Mouse (Mus musculus): Measurements from ENCODE around the gene Spred2.

Spred2 gene

GRCm38 (mm10) chr11:19986871-19987755, 62.9 kb downstream of the Spred2 start:
- no peak for DNase-seq

DNA sequence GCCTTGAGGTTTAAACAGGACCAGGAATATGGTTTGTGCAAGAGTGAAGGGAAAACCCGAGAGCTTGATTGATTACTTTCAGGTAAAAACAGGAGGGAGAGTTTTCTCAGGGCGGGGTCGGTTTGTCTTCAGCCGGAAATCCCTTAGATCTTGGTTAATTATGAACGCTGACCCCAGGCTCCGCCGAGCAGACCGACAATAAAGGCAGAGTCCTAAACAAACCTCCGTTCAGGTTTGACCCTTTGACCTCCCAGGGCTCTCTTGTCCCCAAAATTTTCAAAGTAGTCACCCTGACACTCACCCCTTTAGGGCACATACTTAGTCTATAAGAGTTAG, 63.5 kb downstream of the Spred2 start:
- no peak for DNase-seq

- DNase-seq, result no peak
These were observed 64.0 kb downstream of the Spred2 start for GRCm38 (mm10) chr11:19988224-19988623.

- DNase-seq, result no peak
These were observed 64.5 kb downstream of the Spred2 start for GRCm38 (mm10) chr11:19988631-19989030.

DNA sequence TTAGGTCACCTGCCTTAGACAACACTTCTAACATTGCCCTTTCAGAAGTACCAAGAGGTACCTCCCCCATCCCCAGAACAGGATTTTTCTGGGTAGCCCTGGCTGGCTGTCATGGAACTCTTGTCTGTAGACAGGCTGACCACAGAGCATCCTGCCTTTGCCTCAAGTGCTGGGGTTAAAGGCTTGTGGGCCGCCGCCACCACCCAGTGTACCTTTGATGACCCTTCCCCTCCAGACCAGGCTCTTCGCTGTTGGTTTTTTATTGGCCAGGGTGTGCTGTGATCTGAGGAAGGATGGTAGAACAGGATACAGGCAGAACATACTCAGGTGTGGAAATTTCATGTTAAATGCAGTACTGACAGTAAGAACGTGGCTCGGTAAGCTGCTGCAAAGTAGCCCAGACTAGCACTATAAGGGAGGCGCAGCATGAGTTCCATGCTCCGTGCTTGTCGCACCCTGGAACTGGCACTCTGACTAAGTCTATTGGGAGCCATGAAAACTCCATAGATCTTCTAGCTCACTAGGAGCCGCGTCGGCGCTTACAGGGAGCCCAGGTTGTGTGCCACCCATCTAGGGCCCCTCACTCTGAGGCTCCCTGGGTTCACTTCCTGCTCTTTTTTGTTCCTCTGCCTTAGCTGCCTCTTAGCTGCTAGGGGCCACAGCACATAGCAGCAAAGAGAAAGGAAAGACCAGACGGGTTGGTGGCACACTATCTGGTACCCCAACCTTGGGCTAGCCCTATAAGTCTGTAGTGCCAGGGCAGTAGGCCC, 65.2 kb downstream of the Spred2 start:
- DNase-seq, result no peak

GRCm38 (mm10) chr11:19990731-19991130, 66.6 kb downstream of the Spred2 start:
- no peak for DNase-seq

DNA sequence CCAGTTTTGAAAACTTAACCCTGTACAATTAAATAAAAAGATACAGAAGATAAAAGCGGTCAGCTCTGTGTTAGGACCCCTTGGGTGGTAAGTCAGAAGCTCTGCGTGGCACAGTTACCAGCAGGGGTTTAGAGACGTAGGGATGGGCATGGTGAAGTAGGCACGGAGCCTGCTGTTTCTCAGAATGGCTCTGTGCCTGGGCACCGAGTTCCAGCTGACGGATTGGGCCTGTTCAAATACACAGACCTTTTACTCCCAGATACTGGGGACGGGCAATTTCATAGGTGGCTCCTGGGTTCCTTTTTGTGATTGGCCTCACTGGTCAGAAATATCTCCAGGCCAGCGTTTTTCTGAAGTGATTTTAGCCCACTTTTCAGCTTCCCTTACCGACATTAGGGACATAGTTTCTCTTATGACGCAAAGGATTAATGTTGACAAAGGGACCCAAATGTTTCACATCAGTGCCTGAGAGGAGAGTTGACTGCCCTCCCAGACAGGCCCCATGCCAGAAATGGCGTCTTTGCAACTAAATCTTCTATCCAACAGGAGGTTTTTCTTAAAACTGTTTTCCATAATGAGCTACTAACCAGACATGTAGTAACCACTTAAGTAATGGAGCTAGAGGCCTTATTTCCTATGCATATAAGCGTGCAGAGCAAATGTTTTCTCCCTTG, 67.3 kb downstream of the Spred2 start:
- DNase-seq, result peak; percentile 28

DNA sequence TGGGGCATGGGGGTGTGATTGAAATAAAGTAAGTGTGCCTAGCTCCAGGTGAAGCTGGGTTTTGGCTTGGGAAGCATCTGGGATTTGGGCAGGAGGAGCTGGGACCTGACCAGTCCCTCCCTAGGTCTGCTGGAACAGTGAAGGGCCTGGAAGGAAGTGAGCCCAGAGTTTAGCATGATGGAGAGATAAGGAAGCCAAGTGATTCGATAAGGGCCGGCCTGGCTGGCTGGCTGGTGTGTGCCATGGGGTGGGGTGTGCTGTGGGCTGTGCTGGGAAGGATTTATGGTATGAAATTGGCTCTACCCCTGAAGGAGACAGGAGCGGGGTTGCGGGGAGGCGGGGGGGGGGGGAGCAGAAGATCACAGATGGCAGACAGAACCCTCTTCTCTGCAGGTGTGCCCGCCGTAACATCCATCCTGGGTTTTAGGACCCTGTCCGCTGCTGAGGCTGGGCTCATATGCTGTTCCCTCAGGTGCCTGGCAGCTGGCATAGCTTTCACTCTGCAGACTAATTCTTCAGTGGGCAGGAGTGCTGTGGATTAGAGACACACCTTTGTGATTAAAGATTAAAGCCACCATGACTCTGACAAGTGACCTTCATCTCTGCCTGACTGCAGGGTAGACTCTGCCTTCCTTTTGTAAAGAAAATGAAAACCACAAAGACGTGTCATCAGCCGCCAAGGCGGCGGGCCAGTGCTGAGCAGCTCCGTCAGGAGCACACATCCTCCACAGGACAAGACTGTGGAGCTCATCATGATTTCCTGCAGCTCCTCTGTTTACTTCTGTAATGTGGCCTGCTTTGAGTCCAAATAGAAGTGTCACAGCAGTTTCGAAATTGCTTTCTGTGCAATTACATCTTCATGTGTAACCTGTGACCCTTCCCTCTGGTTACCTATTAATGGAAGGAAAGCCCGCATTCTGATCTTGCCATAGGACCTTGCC, 68.4 kb downstream of the Spred2 start:
- DNase-seq, result no peak

DNA sequence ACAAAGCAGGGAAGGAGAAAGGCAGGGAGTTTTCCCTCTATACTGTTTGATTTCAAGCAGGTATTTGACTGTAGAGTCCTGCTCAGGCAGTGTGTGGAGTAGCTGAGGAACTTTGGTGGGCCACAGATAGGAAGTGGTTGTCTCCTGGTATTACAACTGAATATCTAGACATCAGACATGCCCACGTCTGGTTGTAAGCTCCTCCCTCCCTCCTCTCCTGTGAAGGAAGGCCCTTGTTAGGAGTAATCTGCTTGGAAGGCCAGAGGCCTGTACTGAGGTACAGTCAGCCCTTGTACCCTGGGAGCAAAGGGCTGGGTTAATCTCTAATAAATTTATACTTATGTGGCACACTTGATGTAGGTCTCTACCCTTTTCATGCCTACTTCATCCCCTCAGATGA, 69.6 kb downstream of the Spred2 start:
- DNase-seq, result no peak

DNA sequence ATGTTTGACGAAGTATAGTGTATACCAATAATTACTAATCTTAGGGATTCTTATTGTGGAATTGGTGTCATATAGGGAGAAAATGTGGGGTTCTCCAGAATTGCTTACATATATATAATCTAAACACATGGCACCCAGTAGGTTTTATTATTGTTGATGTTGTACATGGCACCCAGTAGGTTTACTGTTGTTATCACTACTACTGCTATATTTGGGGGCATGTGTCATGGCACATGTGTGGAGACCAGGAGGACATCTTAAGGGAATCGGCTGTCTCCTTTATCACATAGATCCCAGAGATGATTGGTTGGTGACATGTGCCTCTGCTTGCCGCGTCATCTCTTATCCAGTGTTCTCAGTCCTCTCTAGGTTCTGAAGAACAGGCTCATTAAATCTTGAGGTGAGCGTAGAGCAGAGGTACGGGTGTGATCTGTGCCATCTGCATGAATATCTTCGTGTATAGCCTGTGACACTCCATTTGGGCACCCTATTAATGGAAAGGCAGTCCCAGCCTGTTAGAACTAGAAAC, 70.2 kb downstream of the Spred2 start:
- no peak for DNase-seq

DNA sequence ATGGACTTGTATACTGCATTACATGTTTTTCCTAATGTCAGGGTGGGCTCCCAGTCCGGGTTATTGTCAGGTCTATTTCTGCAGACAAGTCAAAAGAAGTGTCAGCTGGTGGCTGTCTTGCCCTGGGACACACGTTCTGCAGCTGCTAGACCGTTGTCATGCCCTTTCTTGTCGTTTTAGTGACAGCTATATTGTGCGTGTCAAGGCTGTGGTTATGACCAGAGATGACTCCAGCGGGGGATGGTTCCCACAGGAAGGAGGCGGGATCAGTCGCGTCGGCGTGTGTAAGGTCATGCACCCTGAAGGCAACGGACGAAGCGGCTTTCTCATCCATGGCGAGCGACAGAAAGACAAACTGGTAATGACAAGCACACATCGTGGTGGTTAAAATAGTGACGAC, 73.8 kb downstream of the Spred2 start:
- no peak for DNase-seq

GRCm38 (mm10) chr11:20002883-20003282, 78.7 kb downstream of the Spred2 start:
- DNase-seq, result no peak

DNA sequence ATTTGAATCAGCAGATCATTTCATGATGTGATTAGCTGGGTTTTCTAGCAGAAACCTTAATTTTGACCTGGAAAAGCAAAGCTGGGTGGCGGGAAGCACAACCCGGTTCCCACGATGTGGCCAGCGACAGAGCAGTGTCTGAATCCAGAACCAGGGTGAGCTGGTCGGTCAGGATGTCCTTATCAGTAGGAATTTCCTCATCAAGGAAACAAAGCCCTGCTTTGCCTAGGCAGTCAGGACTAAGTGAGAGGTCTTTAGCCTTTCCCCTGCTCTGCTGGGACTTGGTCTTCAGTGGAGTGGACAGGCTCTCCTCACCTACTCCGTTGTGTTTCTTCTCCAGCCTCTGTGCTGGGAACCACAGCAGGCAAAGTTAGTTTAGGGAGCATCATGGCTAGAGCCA, 83.5 kb downstream of the Spred2 start:
- no peak for DNase-seq

DNA sequence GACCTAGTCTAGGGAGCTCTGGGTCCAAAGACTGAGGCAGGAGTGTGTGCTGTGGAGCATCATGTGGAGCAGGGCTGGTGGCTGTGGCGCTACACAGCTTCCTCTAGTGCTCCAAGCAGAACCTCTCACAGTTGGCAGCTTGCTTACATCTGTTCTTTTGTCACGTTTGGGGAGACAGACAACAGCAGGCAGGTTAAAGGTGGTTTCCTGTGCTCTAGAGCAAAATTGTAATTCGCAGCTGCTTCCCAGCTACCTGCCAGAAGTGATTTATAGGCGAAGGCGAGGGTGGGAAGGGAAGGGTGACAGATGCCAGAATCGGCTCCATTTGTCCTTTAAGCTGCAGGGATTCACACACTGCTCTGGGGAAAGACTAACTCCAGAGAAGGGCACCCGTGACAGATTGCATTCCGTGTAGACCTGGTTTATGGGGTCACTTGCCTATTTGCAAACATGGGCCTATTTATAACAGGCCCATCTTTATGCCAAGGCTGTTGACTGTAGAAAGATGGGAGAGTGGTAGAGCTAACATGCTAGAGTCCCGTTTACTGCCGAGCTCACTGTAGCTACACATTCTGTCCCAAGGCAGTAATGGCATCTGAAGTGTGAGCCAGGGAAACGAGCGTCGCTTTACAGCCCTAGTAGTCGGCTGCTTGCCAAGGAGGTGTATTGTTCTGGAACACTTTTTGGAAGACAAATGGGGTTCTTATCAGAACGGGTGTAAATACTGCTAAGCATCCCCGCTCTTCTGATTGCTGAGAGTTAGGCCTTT, 87.2 kb downstream of the Spred2 start:
- no peak for DNase-seq

DNA sequence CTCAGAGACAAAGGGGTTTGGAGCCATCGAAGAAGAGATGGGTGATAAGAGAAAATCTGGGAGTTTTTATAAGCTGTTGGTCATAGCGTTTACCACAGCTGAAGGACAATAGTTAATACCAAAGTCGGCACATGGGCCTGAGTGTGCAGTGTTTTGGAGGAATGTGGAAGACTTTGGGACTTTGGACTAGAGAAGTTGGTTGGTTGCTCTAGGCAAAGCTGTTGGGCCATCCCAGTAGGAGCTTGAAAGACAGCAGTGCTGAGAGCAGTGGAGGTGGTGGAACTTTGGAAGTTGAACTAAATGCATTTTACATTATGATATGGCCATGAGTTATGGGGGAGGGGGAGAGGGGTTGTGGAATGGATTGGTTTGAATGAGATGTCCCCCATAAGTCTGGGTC, 89.2 kb downstream of the Spred2 start:
- no peak for DNase-seq

- DNase-seq, result no peak
These were observed 93.8 kb downstream of the Spred2 start for GRCm38 (mm10) chr11:20017937-20018336.

GRCm38 (mm10) chr11:20018905-20019304, 94.7 kb downstream of the Spred2 start:
- no peak for DNase-seq

GRCm38 (mm10) chr11:20020720-20021119, 96.5 kb downstream of the Spred2 start:
- DNase-seq, result no peak

DNA sequence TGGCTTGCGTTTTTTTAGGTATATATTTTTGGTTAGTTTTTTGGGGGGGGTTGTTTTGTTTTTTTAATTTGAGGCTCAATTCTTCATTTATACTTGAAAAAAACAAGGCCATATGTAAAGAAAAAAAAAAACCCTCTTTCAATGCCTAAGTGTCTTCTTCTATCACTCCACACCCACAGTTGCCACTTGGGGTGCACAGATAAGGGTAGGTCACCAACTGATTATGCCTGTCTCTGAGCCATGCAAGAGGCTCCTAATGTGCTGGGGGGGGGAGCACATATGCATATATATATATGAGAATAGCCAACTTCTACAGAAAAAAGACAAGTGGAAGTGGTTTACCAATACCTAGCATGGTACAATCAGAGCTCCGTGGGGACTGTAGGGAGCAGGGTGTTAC, 98.3 kb downstream of the Spred2 start:
- no peak for DNase-seq

DNA sequence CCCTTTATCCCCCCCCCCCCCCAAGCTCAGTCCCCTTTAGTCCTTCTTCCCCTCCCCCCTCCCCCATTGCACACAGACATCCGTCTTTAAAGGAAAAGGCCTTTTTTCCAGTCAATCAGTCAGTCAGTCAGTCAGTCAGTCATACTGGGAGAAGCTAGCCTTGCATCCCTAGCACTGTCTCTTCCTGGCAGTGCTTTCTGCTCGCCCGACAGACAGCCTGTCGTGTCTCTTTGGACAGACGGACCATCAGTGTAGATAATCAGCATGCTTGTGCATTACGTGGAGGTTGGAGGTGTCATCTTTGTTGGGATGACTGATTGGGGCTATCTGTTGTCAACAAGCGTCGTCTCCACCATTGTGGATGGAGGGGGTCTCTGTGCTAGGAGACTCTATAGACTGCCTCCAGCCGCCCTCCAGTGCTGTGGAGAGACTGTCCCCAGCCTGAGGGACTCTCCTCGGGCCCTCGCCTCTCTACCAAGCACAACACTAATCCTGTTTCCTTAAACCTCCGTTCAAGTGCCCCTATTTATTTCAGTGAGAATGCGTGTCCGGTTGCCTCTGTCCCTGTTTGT, 98.8 kb downstream of the Spred2 start:
- DNase-seq, result no peak

GRCm38 (mm10) chr11:20025899-20026298, 101.7 kb downstream of the Spred2 start:
- DNase-seq, result no peak

Measured in right cerebral cortex, postnatal 4 days (tissue).